Mouse (Mus musculus): ENCODE results near the gene Uqcr11.

- TF ChIP-seq ZNF384 (IDR thresholded peaks at IDR 0.05; ENCODE audit: low read depth, low read length) (no peak), ZC3H11A (IDR thresholded peaks at IDR 0.05; ENCODE audit: borderline replicate concordance, low read depth, low read length) (no peak), CHD2 (IDR thresholded peaks at IDR 0.05; ENCODE audit: low read depth, low read length) (no peak), MAFK (IDR thresholded peaks at IDR 0.05; ENCODE audit: insufficient read depth, low read depth, low read length) (no peak), HCFC1 (IDR thresholded peaks at IDR 0.05; ENCODE audit: borderline replicate concordance, insufficient read depth, low read length) (no peak)
These were observed 36.4 kb upstream of the Uqcr11 start for GRCm38 (mm10) chr10:80442989-80443388.

Data from ES-E14 (cell line).